Mouse (Mus musculus): ENCODE results near the gene Mcf2l.
A peak's percentile ranks its signal among the peaks of the same experiment; 100 is the strongest.

Mcf2l gene

GRCm38 (mm10) chr8:12947604-12948573 is 74.3 kb downstream of the Mcf2l start:
- DNase-seq (ENCODE audit: extremely low spot score, low spot score): peak; percentile 54

DNA sequence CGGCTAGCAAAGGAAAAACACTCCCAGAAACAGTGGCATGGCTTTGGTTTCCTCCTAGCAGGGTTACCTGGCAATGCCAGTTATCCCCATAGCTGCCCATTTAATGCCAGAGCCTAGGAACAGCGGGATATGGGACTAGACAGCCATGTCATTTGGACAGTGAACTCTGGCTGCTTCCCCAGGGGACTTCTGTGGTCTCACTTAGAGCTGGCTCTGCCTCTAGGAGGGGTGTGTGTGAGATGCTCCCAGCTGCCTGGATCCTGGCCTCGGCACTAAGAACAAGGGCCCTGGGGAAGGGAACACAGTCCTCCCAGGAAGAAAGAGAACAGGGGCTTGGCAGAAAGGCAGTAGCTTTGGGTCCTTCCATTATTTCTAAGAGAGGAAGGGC is 75.0 kb downstream of the Mcf2l start:
- DNase-seq (ENCODE audit: extremely low spot score, low spot score): no peak

- no peak for DNase-seq (ENCODE audit: extremely low spot score, low spot score)
Measured at GRCm38 (mm10) chr8:12951051-12951630, 77.5 kb downstream of the Mcf2l start.

GRCm38 (mm10) chr8:12952699-12953098 is 79.1 kb downstream of the Mcf2l start:
- DNase-seq (ENCODE audit: extremely low spot score, low spot score): no peak

DNA sequence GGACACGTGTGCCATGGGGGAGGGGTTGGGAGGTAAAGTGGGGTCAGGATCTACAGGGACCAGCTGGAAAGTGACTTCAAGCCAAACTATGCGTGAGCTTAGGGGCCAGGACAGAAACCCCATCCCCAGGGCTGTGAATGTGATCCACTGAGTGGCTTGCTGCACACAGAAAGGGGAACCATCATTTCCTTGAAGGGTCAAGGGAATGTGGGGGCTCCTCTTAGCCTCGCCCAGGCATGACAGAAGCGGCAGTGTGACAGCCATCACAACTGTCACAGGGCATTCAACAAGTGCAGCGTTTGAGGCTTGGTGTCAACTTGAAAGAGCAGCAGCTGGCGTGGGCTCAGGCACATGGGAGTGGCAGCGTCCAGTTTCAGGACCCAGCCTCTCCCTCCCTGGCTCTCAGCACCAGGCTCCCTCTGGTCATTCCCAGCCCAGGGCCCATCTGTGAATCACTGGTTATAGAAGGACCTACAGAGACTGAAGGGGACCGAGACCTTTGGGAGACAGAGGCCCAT is 81.8 kb downstream of the Mcf2l start:
- no peak for DNase-seq (ENCODE audit: extremely low spot score, low spot score)

DNA sequence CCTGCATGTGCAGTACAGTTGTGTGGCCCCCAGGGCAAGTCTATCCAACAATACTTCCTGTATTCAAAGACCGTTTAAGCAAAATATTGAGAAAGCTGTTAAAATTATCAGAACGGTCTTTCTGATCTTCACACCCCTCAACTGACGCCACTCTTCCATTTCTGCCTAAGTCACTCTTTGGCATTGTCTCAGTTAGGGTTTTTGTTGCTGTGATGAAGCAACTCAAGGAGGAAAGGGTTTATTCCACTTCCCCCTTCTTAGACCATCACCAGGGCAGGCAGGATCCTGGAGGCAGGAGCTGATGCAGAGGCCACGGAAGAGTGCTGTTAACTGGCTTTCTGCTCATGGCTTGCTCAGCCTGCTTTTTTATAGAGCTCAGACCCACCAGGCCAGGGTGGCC is 82.3 kb downstream of the Mcf2l start:
- no peak for DNase-seq (ENCODE audit: extremely low spot score, low spot score)

DNA sequence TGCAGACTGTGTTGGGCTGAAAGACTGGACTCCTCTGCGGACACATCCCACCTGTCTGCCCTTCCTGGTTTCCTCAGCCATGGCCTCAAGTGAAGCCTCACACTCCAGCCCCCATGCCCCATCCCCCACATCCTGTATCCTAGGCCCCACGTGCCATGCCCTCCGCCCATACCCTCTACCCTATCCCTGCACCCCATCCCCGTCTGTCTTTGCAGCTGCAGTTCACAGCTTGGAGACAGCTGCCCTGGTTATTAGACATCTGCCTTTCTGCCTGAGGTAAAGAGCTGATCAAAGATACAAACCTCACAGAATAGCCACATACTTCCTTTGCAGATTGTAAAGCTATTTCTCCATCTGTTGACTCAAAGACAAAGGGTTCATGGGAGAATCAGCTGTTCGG is 83.3 kb downstream of the Mcf2l start:
- no peak for DNase-seq (ENCODE audit: extremely low spot score, low spot score)

DNA sequence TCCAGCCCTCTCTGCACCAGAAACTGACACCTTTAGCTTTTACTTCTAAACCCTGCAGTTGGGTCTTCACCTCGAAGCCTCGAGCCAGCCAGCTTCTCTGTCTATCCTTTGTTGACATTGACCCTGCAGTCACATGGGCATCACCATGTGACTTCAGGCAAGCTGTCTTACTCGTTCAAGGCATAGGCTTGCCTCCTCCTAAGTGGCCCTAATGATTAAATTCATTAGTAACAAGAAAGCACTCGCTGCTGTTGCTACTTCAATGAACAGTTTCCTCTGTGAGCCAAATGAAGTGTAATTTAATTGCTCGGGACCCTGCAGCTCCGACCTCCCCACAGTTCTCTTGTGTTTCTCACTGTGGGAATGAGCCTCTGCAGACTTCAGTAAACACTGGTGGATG is 83.8 kb downstream of the Mcf2l start:
- DNase-seq (ENCODE audit: extremely low spot score, low spot score): no peak

- DNase-seq (ENCODE audit: extremely low spot score, low spot score): no peak
Measured at GRCm38 (mm10) chr8:12960609-12961008, 87.0 kb downstream of the Mcf2l start.

DNA sequence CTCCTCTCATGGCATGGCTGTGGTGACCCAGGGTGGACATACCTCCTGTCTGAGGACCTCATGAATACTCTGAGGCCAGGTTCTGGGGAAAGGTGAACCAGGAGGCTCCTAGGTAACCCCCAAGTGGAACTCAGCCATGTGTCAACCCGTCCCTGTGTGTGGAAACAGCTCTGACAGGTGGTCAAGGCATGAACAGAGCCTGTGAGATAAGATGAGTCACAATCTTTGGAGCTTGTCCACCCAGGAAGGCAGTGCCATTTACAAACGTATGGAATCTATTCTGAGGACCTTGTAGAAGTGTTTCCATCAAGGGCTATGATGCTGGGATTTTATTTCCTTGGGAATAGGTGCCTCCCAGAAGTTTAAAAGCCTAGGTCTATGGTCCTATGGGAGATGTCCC is 87.6 kb downstream of the Mcf2l start:
- no peak for DNase-seq (ENCODE audit: extremely low spot score, low spot score)

DNA sequence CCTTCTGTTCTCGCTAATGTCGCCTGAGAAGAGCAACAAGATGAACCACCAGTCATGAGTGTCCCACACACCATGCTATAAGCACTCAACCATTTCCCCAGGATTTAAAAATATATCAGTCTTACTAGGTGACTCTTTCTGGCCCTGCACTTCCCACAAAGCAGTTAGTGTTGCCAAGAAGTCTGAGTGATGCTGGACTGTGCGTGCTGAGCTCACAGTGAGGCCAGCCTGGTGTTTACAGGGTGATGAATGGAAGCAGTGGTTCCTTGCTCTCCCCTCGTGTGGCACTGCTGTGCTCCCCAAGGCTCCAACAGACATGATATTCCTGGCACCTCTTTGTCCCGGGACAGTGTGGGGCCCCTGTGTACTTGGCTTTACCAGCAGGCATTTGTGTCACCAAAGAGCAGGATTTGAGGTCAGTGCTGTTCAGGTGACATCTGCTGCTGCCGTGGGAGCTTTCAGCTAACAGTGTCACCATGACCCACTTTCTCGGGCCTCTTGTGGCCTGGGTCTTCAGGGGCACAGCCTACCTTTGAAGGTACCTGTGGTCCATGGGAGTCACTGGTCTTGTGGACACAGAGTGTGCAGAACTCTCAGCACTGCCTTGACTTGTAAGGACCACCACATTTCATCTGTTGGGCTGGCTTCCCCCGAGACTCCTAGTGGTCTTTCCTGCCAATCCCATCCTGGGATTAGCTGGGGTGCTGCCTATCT is 88.4 kb downstream of the Mcf2l start:
- DNase-seq (ENCODE audit: extremely low spot score, low spot score): no peak

GRCm38 (mm10) chr8:12962541-12963380 is 89.2 kb downstream of the Mcf2l start:
- DNase-seq (ENCODE audit: extremely low spot score, low spot score): no peak

DNA sequence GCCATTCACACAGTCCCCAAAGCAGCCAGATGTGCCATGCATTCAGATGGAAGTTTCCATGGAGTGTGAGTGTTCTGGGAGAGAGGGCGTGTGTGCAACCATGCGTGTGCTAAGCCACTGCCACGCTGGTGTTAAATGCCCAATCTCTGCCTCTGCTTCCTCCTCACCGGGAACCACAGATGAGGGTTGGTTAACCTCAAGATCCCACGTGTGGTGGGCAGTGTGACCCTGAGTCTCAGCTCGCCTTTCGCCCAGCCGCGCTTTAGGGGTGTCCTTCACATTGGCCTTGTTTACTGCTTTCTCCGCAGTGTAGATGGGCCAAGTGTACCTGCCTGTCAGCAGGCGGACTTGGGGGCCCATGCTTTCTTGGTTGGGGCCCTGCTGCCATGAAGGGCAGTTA is 102.7 kb downstream of the Mcf2l start:
- no peak for DNase-seq (ENCODE audit: extremely low spot score, low spot score)

DNA sequence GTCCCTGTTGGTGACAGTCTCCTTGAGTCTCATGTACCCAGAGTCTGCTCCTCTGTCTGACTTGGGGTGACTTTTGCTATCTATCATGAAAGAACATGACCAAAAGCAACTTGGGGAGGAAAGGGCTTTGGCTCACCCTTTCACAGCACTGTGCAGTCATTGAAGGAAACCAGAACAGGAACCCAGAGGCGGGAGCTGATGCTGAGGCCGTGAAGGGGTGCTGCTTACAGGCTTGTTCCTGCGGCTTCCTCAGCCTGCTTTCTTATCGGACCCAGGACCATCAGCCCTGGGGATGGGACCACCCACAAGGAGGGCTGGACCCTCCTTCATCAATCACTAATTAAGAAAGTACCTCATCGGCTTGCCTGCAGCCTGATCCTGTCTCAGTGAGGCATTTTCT is 103.1 kb downstream of the Mcf2l start:
- no peak for DNase-seq (ENCODE audit: extremely low spot score, low spot score)

GRCm38 (mm10) chr8:12977325-12977724 is 103.7 kb downstream of the Mcf2l start:
- no peak for DNase-seq (ENCODE audit: extremely low spot score, low spot score)

DNA sequence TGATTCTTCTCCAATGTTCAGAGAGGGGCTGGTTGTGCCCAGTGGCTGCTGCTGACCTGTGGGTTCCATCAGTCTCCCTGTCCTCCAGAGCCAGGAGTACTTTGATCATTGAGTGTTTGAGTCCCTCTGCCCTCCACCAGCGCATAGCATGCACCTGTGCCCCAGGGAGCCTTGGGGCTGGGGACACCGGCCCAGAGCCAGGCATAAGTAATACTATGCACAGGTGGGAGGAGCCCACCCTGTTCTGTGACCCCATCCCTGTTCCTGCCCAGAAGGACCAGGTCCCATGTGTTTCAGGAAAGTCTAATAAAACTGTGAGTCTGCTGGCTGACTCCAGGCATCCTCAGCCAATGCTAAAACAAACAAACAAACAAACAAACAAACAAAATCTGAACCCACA is 104.7 kb downstream of the Mcf2l start:
- no peak for DNase-seq (ENCODE audit: extremely low spot score, low spot score)

GRCm38 (mm10) chr8:12978726-12979125 is 105.1 kb downstream of the Mcf2l start:
- peak; percentile 65 for DNase-seq (ENCODE audit: extremely low spot score, low spot score)

DNA sequence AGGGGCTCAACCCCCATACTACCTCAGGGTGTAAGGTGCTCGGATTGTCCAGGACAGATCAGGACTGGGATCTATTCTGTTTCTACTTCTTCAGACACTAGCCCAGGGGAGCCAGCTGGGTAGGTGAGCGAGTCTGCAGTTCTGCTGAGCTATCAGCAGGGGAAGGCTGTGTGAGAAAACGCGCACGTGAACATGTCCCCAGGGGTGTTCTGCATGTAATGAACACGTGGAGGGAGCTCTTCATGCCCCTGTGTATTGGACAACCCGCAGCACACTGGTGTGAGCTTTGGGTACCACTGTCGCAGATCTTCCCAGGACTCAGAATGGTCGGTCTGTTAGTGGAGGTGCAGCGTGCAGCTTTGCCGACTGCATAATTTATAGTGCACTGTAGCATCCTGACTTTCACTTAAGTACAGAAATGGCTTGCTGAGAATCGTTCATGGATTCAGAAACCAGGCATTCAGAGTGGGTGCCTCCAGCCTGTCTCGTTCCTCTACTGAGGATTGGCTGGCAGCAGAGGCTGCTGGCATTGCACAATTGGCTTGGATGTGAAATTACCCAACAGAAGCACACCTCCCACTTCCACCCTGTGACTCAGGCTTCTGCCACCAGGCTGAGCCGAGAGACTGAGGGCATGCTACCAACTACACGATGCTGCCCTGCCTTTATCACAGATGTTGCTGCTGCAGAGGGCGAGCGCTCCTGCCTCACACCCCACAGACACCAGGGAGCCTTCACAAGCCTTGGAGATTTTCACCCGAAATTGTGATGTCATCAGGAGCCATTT is 110.3 kb downstream of the Mcf2l start:
- no peak for DNase-seq (ENCODE audit: extremely low spot score, low spot score)

GRCm38 (mm10) chr8:12984601-12985243 is 111.1 kb downstream of the Mcf2l start:
- no peak for DNase-seq (ENCODE audit: extremely low spot score, low spot score)

DNA sequence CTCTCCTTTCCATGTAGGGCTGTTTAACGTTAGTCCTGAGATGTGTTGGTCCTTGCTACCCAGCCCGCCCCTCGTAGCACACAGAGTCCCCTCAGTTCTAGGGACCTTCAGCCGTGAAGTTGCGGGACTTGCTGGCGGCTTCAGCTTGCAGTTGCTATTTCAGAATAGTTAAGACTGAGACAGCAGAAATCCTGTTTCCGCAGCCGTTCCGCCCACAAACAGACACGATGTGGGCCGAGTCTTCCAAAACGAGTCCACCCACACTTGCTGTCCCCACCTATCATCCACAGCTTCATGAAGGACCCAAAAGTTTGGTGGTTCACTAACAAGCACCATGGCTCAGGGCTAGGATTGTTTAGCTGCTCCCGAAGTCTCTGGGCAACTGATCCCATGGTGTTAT is 111.7 kb downstream of the Mcf2l start:
- DNase-seq (ENCODE audit: extremely low spot score, low spot score): no peak

Measured in neural tube, embryonic 10.5 days (tissue).